Mouse (Mus musculus) erythroblast, embryonic 14.5 days (primary cell): Measurements from ENCODE around the gene Lrmda.

ENCODE experiments used
- GATA1 ChIP-seq: IDR thresholded peaks from 2 replicates; pipeline ENCODE4 v1.6.1; 2012; ENCODE audit warnings: low read length, inconsistent platforms, mixed read lengths
- TAL1 ChIP-seq: IDR thresholded peaks from 3 replicates; pipeline ENCODE4 v1.6.1; 2012; ENCODE audit warnings: low read length, inconsistent platforms, mixed read lengths

DNA sequence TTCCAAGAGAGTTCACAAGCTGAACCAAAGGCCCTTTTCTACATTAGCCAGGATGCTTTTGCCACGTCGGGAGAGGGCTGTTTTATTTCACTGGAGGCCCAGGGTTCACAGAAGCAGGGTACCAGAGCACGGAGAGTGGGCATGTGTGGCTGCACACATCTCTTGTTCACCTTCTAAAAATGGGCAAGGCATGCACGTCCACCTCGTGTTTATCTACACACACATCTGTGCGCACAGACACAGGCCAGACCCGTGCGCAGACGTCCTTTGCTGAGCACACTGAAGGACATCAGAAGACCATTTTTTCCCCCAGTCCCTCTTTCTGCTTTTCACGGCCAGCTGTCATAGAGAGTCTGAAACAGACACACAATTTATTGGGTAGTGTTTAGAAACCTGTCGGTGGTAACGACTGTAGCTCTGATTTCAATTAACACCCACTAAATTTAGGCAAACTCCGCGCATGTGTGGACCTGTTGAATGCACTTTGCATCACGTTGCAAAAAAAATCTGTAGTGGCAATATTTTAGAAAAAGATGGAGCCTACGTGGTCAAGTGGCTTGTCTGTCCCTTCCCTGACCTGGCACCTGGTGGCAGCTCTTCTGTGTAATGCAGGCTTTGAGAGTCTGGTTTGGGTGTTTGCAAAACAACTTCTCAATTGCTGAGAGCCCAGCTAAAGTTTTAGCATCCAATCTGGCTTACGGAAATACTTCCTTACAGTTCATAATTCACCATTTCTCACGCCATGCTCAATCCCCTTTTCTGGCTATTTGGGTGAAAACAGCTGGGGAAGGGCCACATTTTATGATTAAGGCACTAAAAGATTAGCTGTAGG, 28.8 kb downstream of the Lrmda start:
- TF ChIP-seq GATA1 (no peak), TAL1 (no peak)
